Mouse (Mus musculus) adrenal gland, adult 18-20 months (tissue): ENCODE data around the gene Mical3. TPM values are rescaled to one million over a fixed set of nuclear protein-coding genes. Genes with fewer than 3 reads are reported as not detected.

Experiments used
- DNase-seq, 2 experiments: peaks; one replicate each; pipeline ENCODE4 v3.0.0; 2021 to 2022; ENCODE audit warnings: low spot score in 2 of 2
- long read RNA-seq, 2 experiments: library from polyadenylated mRNA; stranded (forward); transcript quantifications; one replicate each; pipeline ENCODE4 v2.0.0; 2021
- total RNA-seq, 2 experiments: library from RNA; stranded (reverse); gene quantifications; 1 replicate in 1 of 2; 2 replicates in 1 of 2; pipeline ENCODE4 v1.2.3; 2021

Gene Mical3
- total RNA-seq, result 10 to 100 TPM; 35.7 to 46.0 TPM
- long read RNA-seq, experiment 1, partial matches to known transcripts, result 2 of 13 reads
- long read RNA-seq, experiment 1, other reads (novel, unspliced or antisense), result 10 of 13 reads
- long read RNA-seq, experiment 2, full-length matches to known transcripts, result 2 of 23 reads
- long read RNA-seq, experiment 2, partial matches to known transcripts, result 5 of 23 reads
- long read RNA-seq, experiment 2, other reads (novel, unspliced or antisense), result 16 of 23 reads

DNA sequence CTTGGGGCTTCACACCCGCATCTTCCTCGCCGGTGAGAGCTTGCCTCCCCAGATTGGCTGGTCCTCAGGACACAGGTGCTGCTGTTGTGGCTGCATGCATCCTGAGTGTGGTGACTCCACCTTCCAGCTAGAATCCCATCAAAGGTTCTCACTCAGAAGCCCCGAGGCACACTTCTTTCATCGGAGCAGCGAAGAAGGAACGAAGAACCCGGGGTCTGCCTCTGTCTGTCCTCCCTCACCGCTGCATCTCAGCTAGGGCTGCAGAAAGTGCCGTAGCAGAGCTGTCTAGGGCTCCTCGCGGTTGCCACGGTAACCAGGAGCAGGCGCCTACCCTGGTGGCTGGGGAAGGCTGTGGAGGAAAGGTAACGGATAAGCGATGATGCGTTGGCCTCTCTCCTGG is at the start of gene Mical3:
Mical3 (minus strand) TSS at position 227 of the 400 bp plus-strand sequence.
- DNase-seq, result no peak

- no peak for DNase-seq
These were observed 49.0 kb upstream of the Mical3 start for GRCm38 (mm10) chr6:121179846-121180245.

GRCm38 (mm10) chr6:121178700-121179358 is 48.0 kb upstream of the Mical3 start:
- DNase-seq, result peak; percentile 39 to 72

DNA sequence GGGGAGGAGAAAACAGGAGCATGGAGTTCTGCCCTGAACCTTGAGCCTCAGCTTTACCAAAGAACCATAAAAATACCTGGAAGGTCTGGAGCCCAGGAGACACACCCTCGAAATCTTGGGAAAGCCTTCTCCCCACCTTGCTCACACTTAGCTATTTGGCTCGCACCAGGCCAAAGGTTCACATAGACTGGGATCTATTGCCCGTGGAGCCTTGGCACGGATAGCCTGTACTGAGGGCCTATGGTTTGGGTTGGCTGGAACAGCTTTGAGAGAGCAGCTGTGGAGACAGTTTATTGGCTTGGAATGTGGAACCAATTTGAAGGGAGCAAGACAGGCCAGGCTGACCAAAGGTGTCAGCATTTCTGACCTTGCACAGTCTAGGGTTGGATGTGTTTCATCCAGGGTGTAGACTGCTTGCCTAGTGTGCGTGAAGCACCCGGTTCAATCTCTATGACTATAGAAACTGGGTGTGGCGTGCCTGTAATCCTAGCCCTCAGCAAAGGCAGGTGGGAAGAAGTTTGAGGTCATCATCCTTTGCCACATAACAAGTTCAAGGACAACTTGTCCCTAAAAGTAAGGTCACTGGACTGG is 46.4 kb upstream of the Mical3 start:
- DNase-seq, result no peak

- DNase-seq, result no peak
These were observed 45.9 kb upstream of the Mical3 start for GRCm38 (mm10) chr6:121176731-121177098.

DNA sequence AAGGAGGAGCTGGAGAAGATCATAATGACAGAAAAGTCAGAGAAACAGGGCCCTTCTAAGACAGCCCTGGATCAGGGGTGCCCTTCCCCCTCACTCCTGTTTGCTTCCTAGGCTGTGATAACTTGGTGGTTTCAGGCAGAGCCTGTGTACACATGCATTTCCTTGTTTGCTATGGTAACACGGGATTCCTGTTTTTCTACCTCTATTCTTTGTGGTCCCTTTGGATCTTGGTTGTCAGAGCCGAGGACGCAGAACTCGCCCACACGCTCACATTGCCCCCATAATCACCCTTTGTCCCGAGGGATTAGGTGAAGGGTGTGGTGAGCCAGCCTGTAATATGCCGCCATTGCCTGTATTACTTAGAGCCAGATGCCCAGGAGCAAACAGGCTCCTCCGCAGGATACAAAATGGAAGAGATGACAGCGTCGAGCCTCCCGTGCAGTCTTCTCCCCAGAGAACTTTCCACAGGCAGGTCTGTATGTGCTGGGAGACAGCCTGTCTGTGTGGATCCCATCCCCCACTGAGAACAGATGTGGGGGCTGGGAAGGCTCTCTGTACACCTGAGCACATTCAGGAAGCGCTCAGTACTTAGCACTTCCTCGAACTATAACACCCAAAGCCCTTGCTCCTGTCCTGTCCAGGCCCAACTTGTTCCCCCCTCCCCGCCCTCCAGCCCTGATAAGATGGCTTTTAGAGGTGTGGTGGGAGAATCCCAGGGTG is 45.4 kb upstream of the Mical3 start:
- no peak for DNase-seq

- DNase-seq, result no peak
These were observed 44.0 kb upstream of the Mical3 start for GRCm38 (mm10) chr6:121174761-121175160.

- DNase-seq, result no peak
These were observed 42.7 kb upstream of the Mical3 start for GRCm38 (mm10) chr6:121173471-121173870.

GRCm38 (mm10) chr6:121171102-121171501 is 40.3 kb upstream of the Mical3 start:
- peak; percentile 33 to 68 for DNase-seq

DNA sequence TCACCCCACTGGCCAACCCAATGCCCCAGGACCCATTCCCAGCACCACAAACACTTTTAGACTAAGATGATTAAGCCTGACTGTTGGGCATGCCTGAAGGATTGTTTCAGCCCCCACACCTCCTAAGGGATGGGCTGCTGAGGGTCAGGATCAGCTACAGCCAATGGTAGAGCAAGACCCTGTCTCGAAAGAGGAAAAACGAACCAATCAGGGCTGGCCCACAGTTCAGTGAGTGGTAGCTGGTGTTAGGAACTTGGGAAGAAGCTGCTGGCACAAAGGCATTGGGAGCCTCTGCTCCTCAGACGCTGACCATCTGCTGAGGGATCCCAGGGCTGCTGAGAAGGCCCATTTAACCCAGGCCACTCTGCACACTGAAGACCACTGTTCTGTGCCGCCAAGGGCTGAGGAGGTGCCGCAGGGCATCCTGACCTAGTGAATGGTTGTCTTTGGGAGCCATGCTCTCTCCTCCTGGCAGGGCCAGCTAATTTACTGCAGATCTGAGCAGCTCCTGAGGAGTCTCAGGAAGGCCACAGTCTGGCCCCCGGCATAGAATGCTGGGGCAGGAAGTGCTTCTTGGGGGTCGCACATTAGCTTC is 36.7 kb upstream of the Mical3 start:
- no peak for DNase-seq

- no peak for DNase-seq
These were observed 35.3 kb upstream of the Mical3 start for GRCm38 (mm10) chr6:121166098-121166552.

- no peak for DNase-seq
These were observed 31.8 kb upstream of the Mical3 start for GRCm38 (mm10) chr6:121162616-121163015.

DNA sequence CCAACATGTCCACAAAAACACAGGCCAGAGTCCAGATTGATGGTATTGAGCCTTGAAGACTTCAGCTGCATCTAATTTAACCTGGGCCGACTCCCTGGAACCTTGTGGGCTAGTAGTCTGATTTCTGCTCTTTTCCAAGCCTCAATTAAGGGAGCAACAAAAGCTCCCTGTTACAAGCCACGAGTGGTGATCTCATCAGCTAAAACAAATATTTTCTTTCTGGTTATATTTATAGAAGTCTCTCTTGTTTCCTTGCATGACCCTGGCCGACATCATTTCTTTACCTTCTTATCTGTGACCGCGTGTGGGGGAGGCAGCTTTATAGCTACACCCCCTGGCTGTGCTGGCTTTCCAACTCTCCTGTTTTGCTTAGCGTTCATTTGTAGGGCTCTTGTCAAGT is 29.3 kb upstream of the Mical3 start:
- DNase-seq, result no peak

- no peak for DNase-seq
These were observed 28.8 kb upstream of the Mical3 start for GRCm38 (mm10) chr6:121159616-121160015.

- peak in 1 of 2 experiments; percentile 36 for DNase-seq
These were observed 25.2 kb upstream of the Mical3 start for GRCm38 (mm10) chr6:121156030-121156429.

- no peak for DNase-seq
These were observed 23.9 kb upstream of the Mical3 start for GRCm38 (mm10) chr6:121154451-121155300.

- DNase-seq, result no peak
These were observed 22.4 kb upstream of the Mical3 start for GRCm38 (mm10) chr6:121153177-121153576.

- DNase-seq, result peak; percentile 64 to 74
These were observed 20.9 kb upstream of the Mical3 start for GRCm38 (mm10) chr6:121151732-121152131.

DNA sequence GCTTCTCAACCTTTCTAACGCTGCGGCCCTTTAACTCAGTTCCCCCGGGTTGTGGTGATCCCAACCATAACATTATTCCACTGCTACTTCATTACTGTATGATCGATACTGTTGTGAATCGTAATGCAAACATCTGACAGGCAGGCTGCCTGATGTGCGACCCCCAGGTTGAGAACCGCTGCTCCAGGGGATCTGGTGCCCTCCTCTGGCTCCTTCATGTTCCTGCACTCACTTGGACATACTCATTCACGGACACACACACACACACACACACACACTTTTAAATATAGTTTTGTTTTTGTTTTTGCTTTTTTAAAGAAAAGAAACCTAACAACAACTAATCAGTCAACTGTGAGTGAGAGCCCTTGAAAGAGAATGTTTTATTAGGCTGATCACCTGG is 19.3 kb upstream of the Mical3 start:
- DNase-seq, result no peak

GRCm38 (mm10) chr6:121149420-121149819 is 18.6 kb upstream of the Mical3 start:
- no peak for DNase-seq
